Mouse (Mus musculus) kidney, postnatal 25 days (tissue): ENCODE measurements at regions not wholly inside any gene's neighbourhood (a gene's known extent, or its start where the extent isn't known, plus 50 kb on each side); places are given as distances from the start of the nearest gene placed in this dataset.
A peak's percentile ranks its signal among the peaks of the same experiment; 100 is the strongest.

Source experiments
- DNase-seq, 2 experiments: peaks; one replicate each; pipeline ENCODE4 v3.0.0; 2021; ENCODE audit warnings: mixed read lengths in 2 of 2

- no peak for DNase-seq
Measured at GRCm38 (mm10) chr3:27815201-27815695, 80.9 kb downstream of the Tmem212 start.

DNA sequence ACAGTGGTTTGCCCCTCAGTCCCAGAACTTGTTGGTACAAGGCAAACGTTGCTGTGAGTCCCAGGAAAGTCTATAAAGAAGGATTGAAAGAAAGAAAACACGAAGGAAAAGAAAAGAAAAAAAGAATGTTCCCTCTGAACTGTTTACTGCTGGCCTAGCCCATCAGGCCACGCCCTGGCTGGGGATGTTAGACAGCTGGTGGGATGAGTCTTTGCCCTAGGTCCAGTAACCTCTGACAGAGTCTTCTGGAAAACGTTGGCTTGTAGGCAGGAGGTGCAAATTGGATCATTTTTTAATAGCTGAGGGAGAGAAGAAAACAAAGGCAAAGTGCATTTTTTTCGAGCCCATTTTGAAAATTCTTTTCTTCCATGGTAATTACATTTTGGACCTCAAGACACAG lies 91.9 kb downstream of the Tmem212 start:
- no peak for DNase-seq

- no peak for DNase-seq
Measured at GRCm38 (mm10) chr3:27791633-27791951, 80.5 kb upstream of the Fndc3b start.

DNA sequence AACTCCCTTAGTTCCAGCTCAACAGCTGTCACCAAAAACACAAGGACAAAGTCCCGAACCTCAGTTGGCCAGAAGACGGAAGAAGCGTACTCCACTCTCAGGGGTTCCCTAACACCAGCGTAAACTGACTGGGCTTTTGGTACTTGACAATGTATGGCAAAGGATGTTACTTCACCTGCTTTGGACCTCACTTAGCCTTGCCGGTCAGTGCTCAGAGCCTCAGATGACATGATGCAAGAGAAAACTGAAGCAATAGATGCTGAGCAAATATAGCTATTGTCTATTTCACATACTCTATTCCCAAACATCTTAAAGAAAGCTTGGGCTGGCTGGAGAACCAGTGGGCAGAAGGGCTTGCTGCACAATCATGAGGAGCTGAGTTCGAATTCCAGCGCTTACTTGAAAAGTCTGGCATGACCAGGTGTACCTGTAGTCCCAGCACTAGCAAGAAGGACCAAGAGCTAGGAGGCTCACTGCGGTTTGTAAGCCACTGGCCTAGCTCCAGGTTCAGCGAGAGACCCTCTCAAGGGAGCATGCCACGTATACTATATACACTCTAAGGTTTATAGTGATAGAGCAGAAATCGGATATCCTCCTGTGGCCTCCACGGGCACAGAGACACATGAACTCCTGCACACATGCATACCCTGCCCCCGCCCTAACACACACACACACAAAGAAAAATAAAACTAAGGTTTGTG lies 80.0 kb upstream of the Fndc3b start:
- DNase-seq, result no peak

- no peak for DNase-seq
Measured at GRCm38 (mm10) chr3:27783926-27784325, 72.8 kb upstream of the Fndc3b start.

DNA sequence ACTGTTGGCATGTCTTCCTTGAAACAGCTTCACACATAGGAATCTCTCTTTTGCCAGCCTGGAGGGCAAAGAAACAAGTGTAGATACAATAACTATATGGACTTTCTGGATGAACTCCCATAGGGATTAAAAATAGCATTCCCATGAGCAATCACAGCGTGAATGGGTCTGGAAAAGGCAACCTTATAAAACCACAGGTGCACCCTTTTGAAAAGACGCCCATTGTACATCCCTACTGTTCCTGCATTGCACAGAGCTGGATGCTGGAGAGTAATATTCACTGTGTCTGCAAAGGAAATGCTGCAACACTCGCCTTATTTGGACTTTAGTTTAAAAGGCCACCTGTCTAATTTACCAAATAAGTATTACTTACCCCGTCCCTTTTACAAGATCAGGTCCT lies 72.4 kb upstream of the Fndc3b start:
- DNase-seq, result no peak

GRCm38 (mm10) chr3:27782056-27782765 lies 71.1 kb upstream of the Fndc3b start:
- no peak for DNase-seq

GRCm38 (mm10) chr3:27779892-27780291 lies 68.8 kb upstream of the Fndc3b start:
- DNase-seq, result no peak

DNA sequence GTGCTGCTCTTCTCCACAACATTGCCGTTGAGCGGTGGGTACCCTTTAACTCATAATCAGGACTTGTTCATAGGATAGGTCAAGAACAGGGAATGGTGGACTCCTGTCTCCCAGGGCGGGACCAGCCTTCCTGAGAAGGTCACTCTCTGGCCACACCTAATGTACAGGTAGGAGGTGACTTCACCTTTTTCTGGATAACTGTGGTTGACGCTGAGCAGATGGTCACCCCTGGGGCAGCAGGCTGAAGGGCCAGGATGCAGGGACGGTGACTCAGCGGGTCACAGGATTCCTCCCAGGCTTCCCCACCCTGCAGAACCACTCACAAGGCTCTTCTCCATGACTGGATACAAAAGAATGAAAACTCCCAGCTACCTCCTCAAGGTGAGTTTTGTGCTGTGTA lies 66.6 kb upstream of the Fndc3b start:
- DNase-seq, result no peak

DNA sequence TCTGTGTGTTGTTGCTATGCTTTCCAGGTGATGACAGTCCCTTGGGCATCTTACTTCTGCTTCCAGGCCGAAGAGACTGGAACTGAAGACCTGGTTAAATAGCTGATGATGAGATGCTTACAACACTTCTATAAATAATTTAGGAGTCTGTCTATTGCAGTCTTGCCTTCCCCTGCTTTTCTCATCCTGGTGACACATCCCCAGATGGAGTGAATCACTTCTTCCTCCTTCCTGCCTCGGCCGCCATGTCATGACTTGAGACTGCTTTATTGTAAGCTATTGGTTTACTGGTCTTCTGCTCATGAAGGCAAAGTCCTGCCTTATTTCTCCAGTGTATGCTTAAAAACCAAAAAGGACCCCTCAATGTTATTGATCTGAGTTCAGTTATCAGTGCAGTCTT lies 62.1 kb upstream of the Fndc3b start:
- DNase-seq, result no peak

DNA sequence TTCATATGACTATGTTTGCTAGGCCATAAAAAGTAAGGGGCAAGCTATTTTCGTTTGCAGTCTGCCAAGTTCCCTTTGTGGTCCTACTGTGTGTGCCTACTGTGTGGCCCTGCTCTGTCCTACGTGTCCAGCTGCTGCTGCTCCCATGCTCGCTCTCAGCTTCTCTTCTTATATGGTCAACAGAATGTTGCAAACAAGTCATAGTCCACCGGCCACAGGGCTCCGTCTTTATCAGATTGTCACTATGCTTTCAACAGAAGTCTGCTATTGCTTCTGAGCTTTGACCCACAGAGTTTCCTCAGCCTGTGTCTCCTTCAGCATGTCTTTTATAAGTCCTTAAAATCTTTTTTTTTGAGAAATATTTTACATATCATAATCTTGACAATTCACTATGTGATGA lies 58.3 kb upstream of the Fndc3b start:
- no peak for DNase-seq

DNA sequence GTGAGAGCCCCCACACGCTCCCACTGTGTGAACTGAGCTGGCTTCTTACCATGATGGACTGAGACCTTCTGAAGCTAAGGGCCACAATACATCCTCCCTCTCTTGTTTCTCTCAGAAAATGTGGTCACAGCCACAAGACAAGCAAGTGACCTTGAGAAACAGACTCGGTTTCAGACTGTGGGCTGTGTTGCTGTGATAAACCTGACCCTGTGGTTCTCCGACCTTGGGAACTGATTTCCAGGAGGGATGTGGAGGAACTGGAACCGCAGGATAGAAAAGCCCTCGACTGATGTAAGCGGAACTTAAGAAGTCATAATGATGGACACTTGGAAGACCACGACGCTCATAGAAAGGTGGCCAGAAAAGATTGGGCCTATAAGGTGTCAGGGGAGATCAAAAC lies 56.1 kb upstream of the Fndc3b start:
- no peak for DNase-seq

GRCm38 (mm10) chr3:27766421-27766820 lies 55.3 kb upstream of the Fndc3b start:
- no peak for DNase-seq

DNA sequence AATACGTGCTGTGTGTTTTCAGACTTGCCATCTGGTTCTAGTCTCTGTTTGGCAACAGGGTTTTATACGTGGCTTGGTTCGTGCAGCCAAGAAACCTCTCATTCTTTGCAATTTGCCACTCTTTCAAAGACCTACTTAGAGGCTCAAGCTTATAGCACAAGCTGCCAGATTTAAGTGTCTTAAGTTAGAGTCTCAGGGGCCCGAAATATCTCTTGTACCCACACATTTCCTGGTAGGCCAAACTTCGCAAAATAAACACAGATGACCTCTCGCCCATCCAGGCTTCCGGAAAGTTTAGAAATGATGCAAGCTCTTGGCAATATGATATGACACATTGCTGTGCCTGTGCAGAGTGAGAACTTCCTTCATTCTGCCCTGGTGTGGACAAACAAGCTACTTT lies 54.8 kb upstream of the Fndc3b start:
- DNase-seq, result peak in 1 of 2 experiments; percentile 19

DNA sequence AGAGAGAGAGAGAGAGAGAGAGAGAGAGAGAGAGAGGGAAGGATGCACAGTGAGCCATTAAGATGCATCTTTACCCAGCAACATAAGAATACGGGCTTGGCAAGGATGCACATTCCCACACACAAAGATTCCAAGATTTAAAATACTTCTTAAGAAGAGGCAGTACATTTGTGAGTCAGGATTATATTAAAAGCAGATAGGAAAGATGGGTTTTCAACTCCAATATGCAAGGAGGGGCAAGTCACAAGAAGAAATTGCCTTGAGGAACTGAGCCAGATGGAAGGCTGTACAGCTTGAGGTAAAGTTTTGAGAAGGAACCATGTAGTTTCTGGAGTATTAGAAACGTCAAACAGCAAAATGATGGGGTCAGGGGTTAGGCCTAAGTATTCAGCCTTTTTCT lies 53.4 kb upstream of the Fndc3b start:
- no peak for DNase-seq

DNA sequence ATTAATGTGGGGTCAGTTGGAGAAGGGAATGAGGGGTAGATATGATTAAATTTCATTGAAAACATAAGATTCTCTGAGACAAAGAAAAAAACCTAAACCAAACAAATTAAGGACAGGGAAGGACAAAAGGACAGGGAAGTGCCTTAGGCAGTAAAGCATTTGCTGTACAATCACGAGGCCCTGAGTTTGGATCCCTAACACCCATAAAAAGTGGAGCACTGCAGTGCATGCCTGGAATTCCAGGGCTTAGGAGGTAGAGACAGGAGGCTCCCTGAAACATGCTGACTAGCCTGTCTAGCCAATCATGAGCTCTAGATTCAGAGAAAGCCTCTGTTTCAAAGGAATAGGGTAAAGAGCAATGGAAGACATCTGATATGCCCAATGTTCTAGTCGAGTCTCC lies 49.9 kb upstream of the Fndc3b start:
- DNase-seq, result no peak
